Mouse (Mus musculus) heart, adult 8-10 months (tissue): Measurements from ENCODE around the gene Pnliprp1. TPM values are rescaled to one million over a fixed set of nuclear protein-coding genes. Genes with fewer than 3 reads are reported as not detected.

ENCODE experiments used
- DNase-seq: peaks from one replicate; pipeline ENCODE4 v3.0.0; 2022; ENCODE audit warnings: low spot score
- total RNA-seq, 4 experiments: library from RNA; stranded (reverse); gene quantifications; 2 replicates each; pipeline ENCODE4 v1.2.4; 2022

The Pnliprp1 gene
- not detected for total RNA-seq

DNA sequence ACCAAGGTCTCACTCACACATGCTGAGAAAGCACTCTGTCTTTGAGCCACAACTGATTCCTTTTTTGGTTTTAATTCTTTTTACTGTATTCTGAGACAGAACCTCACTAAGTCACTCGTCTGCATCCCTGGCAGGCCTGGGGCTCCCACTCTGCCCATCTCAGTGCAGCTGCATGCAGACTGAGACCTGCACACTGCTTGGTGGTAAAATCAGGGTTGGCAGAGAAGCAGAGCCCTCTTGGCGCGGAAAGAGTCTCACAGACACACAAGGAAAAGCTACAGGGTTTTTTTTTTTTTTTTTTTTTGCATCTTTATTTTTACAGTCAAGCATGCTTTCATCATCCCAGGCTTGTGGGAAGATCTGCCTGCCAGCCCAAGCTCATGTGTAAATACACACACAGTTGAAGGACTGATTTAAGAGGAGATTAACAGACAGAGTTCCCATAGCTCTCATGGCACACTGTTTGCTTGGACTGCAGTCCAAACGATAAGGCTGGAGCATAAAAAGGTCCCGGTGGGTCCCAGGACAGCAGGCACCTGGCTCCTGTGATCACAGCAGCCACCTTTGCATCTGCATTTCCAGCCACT is at the start of gene Pnliprp1:
Pnliprp1 (plus strand) TSS at position 443 of the 587 bp plus-strand sequence.
- no peak for DNase-seq

DNA sequence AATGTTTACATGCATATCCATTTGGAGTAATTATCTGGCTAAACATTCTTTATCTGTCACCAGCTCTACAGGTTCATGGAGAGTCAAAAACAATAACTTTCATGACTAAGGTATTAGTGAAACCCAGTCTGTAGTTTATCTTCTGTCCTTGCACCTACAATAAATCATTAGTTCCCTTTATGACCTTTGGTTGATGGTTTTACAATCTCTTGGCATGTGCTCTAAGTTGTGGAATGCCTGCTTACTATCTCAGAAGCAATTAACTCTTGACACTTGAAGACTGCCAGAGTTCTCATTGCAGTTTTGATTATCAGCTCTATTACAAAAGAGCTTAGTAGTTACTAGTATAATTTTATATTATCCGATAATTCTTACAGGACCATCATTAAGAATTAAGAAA is 39.8 kb upstream of the Pnliprp1 start:
- no peak for DNase-seq

- DNase-seq, result no peak
Measured at GRCm38 (mm10) chr19:58695314-58695713, 33.4 kb upstream of the Pnliprp1 start.

- no peak for DNase-seq
Measured at GRCm38 (mm10) chr19:58696235-58696634, 32.5 kb upstream of the Pnliprp1 start.

DNA sequence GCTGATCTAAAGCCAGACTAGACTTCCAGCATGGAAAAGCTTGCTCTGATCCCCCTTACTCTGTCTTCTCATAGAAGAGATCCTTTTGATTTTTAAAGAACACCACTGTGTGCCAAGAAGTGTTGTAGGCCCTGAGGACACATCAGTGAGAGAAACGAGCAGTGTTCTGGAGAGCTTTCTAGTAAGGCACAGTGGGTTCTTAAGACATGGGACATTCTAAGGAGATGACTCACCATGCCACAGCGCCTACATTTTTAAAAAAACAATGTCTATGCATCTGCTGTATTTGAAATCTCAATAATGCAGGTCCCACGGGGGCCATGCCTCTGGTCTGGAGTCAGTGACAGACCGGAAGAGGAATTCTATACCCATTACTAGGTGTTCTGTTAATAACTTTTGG is 24.1 kb upstream of the Pnliprp1 start:
- no peak for DNase-seq

DNA sequence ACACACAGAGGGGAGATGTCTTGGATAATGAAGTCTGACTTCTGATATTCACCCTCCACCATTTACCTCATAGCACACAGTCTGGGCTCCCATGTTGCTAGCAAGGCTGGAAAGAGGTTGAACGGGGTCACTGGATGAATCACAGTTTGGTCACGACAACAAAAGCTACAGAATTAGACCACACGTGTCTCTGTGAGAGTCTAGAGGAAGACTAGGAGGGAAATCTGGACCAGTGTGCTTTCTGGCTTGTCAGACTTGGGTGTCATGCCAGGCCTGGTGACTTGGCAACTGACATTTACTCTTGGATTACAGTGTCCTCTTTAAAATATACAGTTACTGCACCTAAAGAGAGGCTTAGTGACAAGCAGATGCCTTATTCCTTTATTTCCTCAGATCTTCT is 20.1 kb upstream of the Pnliprp1 start:
- peak; percentile 22 for DNase-seq

DNA sequence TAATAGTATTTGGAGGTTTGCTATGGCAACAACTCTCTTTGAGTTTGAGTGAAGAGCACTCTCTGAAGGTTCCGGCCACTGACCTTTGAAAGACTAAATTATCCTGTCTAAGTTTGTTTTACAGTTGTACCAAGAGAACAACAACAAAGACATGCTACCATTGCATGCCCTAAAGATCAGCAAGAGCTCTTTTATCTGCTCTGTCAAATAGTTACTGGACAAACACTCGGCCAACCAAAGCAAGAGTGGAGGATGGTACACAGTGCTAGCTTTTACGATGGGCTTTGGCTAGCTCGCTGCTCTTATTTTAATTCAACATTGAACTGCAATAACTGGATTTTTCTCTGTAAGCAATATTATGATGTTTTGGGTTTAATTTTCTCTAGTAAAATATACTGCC is 10.8 kb upstream of the Pnliprp1 start:
- no peak for DNase-seq

DNA sequence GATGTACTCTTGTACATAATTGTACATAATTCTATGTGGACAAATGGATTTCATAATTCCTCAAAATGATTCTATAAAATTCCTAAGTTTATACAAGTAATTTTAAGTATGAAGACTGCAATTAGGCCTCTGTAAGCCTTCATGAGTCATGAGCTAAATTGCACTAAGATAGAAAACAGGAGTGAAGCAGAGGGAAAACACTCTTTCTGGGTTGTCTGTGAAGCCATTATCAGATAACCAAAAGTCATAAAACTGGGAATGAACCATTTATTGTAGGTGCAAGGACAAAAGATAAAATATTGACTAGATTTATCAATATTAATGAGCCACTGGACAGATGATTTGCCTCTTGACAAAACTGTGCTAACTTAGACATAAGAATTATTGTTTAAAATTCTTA is 8.2 kb upstream of the Pnliprp1 start:
- no peak for DNase-seq

GRCm38 (mm10) chr19:58726551-58726950 is 2.1 kb upstream of the Pnliprp1 start:
- no peak for DNase-seq

GRCm38 (mm10) chr19:58727756-58728155 is 931 bp upstream of the Pnliprp1 start:
- no peak for DNase-seq

- DNase-seq, result no peak
Measured at GRCm38 (mm10) chr19:58733216-58733615, 4.5 kb downstream of the Pnliprp1 start.

DNA sequence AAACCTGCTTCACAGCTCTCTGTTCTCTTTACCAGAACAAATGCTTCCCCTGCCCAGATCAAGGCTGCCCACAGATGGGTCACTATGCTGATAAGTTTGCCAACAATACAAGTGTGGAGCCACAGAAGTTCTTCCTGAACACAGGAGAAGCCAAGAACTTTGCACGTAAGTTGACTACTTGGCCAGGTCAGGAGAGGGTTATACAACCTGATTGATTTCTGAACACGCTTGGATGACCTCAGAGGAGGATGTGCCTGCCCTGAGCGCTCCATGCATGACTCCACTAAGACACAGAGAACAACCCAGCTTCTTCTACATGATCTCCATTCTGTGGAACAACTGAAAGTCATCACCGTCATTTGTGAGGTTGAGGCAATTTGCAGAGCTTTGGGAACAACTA is 9.4 kb downstream of the Pnliprp1 start:
- no peak for DNase-seq

- no peak for DNase-seq
Measured at GRCm38 (mm10) chr19:58741036-58741435, 12.3 kb downstream of the Pnliprp1 start.

DNA sequence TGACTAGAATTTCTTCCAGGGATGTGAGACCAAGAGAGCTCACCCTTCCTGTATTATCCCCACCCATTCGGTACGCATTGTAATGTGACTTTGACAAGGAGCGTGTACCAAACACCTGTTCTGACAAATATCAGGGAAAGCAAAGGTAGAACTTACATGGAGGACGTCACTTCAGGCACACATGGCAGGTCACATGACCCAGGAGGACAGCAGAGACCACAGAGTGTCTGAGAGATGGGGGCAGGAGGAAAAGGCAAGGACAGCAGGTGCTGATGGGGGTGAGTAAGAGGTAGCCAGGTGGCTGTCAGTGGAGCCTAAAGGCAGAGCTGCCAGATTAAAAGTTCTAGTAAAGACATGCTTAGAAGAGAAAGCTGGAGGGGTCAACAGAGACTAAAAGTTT is 14.0 kb downstream of the Pnliprp1 start:
- no peak for DNase-seq

DNA sequence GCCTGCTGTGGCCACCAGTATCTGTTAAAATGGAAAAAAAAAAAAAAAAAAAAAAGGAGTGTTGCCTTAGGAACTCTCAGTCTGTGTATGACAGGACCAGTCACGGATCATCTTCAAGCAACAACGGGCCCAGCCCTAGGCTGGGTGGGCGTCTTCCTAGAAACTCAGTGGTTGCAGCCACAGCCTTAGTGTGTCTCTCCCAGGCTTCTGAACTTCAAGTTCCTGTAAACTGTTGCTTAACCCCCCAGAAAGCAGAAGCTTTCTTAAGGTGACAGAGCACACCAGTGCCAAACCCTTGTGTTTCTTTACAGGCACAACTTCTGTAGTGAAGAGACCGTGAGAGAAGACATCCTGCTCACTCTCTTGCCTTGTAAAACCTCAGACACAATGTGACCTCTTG is 15.0 kb downstream of the Pnliprp1 start:
- DNase-seq, result no peak

DNA sequence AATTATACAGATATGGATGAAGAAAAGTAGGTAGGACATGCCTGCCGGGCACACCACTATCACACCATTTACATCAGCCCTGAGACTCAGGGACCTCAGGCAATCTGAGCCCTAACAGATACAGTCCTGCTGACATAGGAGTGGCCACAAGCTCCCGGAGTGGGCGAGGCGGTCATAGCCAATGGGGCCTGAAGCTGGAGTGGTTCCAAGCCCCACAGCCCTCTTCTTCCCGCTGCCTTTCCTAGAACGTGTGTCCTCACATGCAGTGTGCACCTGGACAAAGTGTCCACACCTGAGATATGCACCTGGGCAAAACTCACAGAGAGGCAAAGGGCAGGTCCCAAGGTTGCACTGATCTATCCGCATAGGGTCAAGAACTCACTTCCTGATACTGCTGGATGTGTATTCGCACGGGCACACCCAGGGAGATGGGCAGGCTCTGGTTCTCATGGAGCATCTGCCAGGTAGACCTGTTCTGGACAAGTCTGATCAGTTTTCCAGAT is 18.9 kb downstream of the Pnliprp1 start:
- DNase-seq, result no peak

DNA sequence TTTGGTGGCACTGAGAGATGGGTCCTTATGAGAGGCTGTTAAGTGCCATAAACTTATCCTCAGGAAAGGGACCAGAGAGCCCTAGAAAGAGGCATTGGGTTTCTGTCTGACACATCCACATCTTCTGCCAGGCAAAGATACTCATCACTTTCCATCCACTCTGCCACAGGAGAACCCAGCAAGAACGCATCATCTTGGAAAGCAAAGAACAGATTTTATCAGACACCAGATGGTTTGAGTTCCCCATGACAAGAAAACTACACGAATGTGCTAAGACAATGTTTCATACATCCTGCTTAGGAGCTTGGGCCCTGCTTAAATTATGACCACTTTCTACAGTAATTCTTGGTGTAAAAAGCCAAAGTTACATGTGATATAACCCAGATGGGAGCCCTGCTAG is 22.1 kb downstream of the Pnliprp1 start:
- DNase-seq, result no peak

DNA sequence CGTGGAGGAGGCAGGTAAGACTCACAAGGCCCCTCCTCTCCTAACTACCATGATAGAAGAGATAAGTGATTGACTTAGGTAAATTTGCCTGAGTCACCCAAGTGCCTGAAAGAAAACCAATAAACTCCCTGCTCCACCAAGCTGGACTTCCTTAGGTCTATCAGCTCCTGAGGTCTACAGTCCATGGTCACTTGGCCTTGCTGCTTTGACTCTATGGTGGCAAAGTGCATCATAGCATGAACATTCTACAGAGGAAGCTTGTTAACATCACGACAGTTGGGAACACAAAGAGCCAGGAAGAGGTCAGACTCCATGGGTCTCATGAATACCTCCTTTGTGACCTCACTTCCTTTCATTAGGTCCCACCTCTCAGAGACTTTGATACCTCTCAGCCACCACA is 22.8 kb downstream of the Pnliprp1 start:
- no peak for DNase-seq

DNA sequence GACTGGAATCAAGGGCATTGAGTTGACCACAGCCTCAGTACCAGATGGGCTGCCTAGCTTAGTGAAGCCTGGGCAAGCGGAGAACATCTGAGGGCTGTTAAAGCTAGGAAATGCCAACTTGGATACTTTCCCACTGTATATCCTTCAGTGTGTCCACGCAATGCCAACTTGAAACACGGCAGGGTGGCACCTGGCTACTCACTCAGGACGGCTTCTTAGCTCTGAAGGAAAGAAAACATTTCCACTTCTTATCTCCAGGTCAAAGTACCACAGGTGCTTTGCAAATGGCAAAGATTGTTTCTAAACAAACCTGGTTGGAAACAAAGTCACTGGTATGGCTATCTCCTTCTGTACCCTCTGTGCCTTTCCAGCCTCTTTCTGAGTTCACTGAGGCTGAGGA is 30.2 kb downstream of the Pnliprp1 start:
- DNase-seq, result no peak

GRCm38 (mm10) chr19:58759423-58759822 is 30.7 kb downstream of the Pnliprp1 start, which contains the start of gene Pnliprp2:
TSS of gene Pnliprp2 (plus strand) at chr19:58759719.
- DNase-seq, result no peak

- DNase-seq, result no peak
Measured at GRCm38 (mm10) chr19:58762316-58762715, 33.6 kb downstream of the Pnliprp1 start.

DNA sequence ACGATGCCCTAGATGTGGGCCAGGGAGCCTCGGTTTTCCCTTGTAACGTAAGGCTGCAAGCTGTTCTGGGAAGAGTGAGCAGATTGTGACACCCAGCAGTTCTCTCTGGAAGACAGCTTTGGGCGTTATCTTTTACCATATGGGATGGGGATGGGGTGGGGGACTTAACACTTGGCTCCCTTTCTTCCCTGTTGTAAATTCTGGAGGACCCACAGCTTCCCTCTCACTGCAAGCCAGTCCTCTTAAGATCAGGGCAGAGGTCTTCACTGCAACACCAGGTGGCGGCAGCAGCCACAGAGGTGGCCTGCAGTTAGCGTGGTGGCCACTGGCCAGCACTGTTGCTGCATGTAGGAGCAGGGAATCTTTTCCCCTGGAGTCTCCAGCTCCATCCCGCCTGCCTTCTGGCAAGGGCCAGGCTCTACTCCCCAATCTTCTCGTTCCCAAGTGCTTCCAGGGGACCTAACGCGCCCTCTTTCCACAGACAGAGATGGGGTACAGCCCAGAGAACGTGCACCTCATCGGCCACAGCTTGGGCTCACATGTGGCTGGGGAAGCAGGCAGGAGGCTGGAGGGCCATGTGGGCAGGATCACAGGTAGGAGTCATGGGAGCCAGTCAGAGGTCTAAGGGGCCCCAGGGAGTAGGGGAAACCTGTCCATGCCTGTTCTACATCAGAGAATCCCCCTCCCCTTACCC is 34.3 kb downstream of the Pnliprp1 start:
- peak; percentile 35 for DNase-seq

DNA sequence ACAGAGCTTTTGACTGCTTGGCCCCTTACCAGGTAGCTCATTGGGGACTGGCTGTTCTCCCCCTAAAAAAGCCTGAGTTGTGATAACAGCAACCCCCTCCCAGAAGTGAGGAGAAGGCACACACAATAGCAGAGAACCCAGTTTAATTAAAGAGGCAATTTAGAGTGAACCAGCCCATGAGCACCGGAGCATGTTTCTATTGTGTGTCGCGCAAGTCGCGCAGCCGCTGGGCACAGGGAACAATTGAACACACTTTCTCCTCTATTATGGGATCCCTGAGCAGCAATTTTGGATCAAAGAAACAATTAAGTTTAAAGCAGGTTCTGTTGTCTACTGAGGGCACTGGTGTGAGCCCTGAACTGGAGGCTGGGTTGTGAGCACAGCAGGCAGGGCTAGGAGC is 38.6 kb downstream of the Pnliprp1 start:
- DNase-seq, result no peak
